Mouse (Mus musculus) Patski (cell line): ENCODE measurements around the gene Exosc3. TPM values are rescaled to one million over a fixed set of nuclear protein-coding genes. Genes with fewer than 3 reads are reported as not detected.
"Not testable (repeated sequence)": the region's sequence is repeated elsewhere in the genome, so short reads cannot be mapped to it uniquely, and the experiment has no call there.

Experiments used
- ATAC-seq: fragments of 100-300 bp; one replicate; pipeline ENCODE4 v1.8.0; 2021
- CTCF ChIA-PET: fragments of 350-600 bp; sonication (Branson Sonifier 250); formaldehyde crosslinking; loops from one replicate; lab custom pipeline; 2022; ENCODE audit warnings: inconsistent platforms; lab: Charles Lee
- POLR2A ChIA-PET: fragments of 350-600 bp; sonication (Branson Sonifier 250); formaldehyde crosslinking; loops from one replicate; lab custom pipeline; 2022; ENCODE audit warnings: antibody characterized with exemption, inconsistent platforms; lab: Charles Lee
- DNase-seq: peaks from one replicate; pipeline ENCODE4 v3.0.0-alpha.2; 2011; ENCODE audit warnings: low read depth, low spot score
- H3K27me3 ChIP-seq: fragments of 371-371 bp; one replicate; pipeline ENCODE4 v1.5.1; 2021
- CTCF ChIP-seq: fragments of 100-300 bp; IDR thresholded peaks from one replicate; pipeline ENCODE4 v1.5.1; 2021
- in situ Hi-C: fragments of 300-500 bp; cut with MboI; formaldehyde crosslinking; loops from 3 replicates; pipeline ENCODE4 v1.11.1; 2018; ENCODE audit warnings: low pct_unique_long_range_greater_than_20kb, mixed read lengths
- polyA plus RNA-seq: library from polyadenylated mRNA; unstranded; gene quantifications from one replicate; pipeline ENCODE4 v1.2.3, GENCODE M21; 2021

Gene Exosc3
- 19.4 TPM for polyA plus RNA-seq

- no peaks in the 10 kb centered on the region for H3K27me3 ChIP-seq
Measured at GRCm38 (mm10) chr4:45342286-45343155, at the start of gene Exosc3. Gene Exosc3 (minus strand): TSS chr4:45342732.

GRCm38 (mm10) chr4:45392099-45392498 lies 49.6 kb upstream of the Exosc3 start:
- peak; percentile 26 for TF ChIP-seq CTCF
- CTCF ChIA-PET: no interaction called here
- H3K27me3 ChIP-seq: no peaks in the 10 kb centered on the region
- in situ Hi-C loops: no loop called here
- POLR2A ChIA-PET: no interaction called here
- no peak for ATAC-seq
- DNase-seq: no peak

More at GRCm38 (mm10) chr4:45342286-45343155, at the start of gene Exosc3:
- no peak for TF ChIP-seq CTCF
- DNase-seq: no peak
- in situ Hi-C loops: no loop called here
- POLR2A ChIA-PET: interaction anchor here (0.6 kb wide), 1 partner anchor 15 kb away, joined by 3 read pairs; no protein-coding TSS in a partner anchor
- CTCF ChIA-PET: interaction anchor here (1.5 kb wide), 1 partner anchor 9 kb away, joined by 3 read pairs; no protein-coding TSS in a partner anchor
- peak; percentile 73 for ATAC-seq

- POLR2A ChIA-PET: interaction anchor here (0.6 to 1.2 kb wide), 2 partner anchors 18 to 704 kb away, joined by 5 to 6 read pairs; no protein-coding TSS in a partner anchor
- H3K27me3 ChIP-seq, CTCF ChIA-PET, DNase-seq, ATAC-seq, in situ Hi-C loops: not testable (repeated sequence)
Measured at GRCm38 (mm10) chr4:45387296-45387695, 44.8 kb upstream of the Exosc3 start.

- POLR2A ChIA-PET, ATAC-seq, DNase-seq, H3K27me3 ChIP-seq, in situ Hi-C loops: not testable (repeated sequence)
- CTCF ChIA-PET: interaction anchor here (1.0 kb wide), 1 partner anchor 23 kb away, joined by 3 read pairs; no protein-coding TSS in a partner anchor
Measured at GRCm38 (mm10) chr4:45382133-45382532, 39.6 kb upstream of the Exosc3 start.

- POLR2A ChIA-PET: interaction anchor here (0.7 kb wide), 1 partner anchor 21 kb away, joined by 5 read pairs; no protein-coding TSS in a partner anchor
- H3K27me3 ChIP-seq, in situ Hi-C loops, DNase-seq, ATAC-seq, CTCF ChIA-PET: not testable (repeated sequence)
Measured at GRCm38 (mm10) chr4:45380903-45381580, 38.5 kb upstream of the Exosc3 start.

- no peak for TF ChIP-seq CTCF
- POLR2A ChIA-PET: no interaction called here
- DNase-seq: no peak
Measured at GRCm38 (mm10) chr4:45376573-45376972, 34.0 kb upstream of the Exosc3 start.

GRCm38 (mm10) chr4:45374879-45375278 lies 32.3 kb upstream of the Exosc3 start:
- DNase-seq (no peak), ATAC-seq (no peak)
- ChIA-PET POLR2A (no interaction called here), CTCF (no interaction called here)
- H3K27me3 ChIP-seq: no peaks in the 10 kb centered on the region
- TF ChIP-seq CTCF: no peak
- in situ Hi-C loops: no loop called here

More at GRCm38 (mm10) chr4:45376573-45376972, 34.0 kb upstream of the Exosc3 start:
- CTCF ChIA-PET: interaction anchor here (1.1 kb wide), 1 partner anchor 9 kb away, joined by 3 read pairs; no protein-coding TSS in a partner anchor
- H3K27me3 ChIP-seq: no peaks in the 10 kb centered on the region
- in situ Hi-C loops: no loop called here
- no peak for ATAC-seq

- POLR2A ChIA-PET: no interaction called here
- in situ Hi-C loops: no loop called here
- no peaks in the 10 kb centered on the region for H3K27me3 ChIP-seq
- TF ChIP-seq CTCF: no peak
- CTCF ChIA-PET: no interaction called here
- DNase-seq: no peak
- no peak for ATAC-seq
Measured at GRCm38 (mm10) chr4:45371261-45371660, 28.7 kb upstream of the Exosc3 start.

- no peaks in the 10 kb centered on the region for H3K27me3 ChIP-seq
- in situ Hi-C loops: no loop called here
- DNase-seq (no peak), ATAC-seq (no peak)
- TF ChIP-seq CTCF: no peak
- CTCF ChIA-PET: interaction anchor here (1.2 to 1.5 kb wide), 2 partner anchors 9 to 12 kb away, joined by 4 read pairs; no protein-coding TSS in a partner anchor
- POLR2A ChIA-PET: no interaction called here
Measured at GRCm38 (mm10) chr4:45356653-45357052, 14.1 kb upstream of the Exosc3 start.

GRCm38 (mm10) chr4:45341669-45342249 lies 773 bp downstream of the Exosc3 start, which contains the start of gene Dcaf10:
Gene Dcaf10 (plus strand): TSS chr4:45342101.
- POLR2A ChIA-PET: interaction anchor here (0.6 to 0.7 kb wide), 2 partner anchors 16 to 31 kb away, joined by 3 read pairs; no protein-coding TSS in a partner anchor
- peak; percentile 91 for ATAC-seq

More at GRCm38 (mm10) chr4:45341669-45342249, 773 bp downstream of the Exosc3 start, which contains the start of gene Dcaf10:
- peak; percentile 76 for TF ChIP-seq CTCF
- peak; percentile 31 for DNase-seq
- CTCF ChIA-PET: interaction anchor here (1.2 to 1.5 kb wide), 2 partner anchors 8 to 241 kb away, joined by 3 to 4 read pairs; no protein-coding TSS in a partner anchor
- in situ Hi-C loops: no loop called here
- H3K27me3 ChIP-seq: no peaks in the 10 kb centered on the region
